Mouse (Mus musculus) heart, embryonic 16.5 days (tissue): ENCODE measurements around the gene Krtap26-1. TPM values are rescaled to one million over a fixed set of nuclear protein-coding genes. Genes with fewer than 3 reads are reported as not detected.
A peak's percentile ranks its signal among the peaks of the same experiment; 100 is the strongest.

Experiments
- ATAC-seq: fragments of 200-750 bp; cut with Nextera tagmentation; replicated peaks from 2 replicates; pipeline ENCODE4 v1.8.0; 2017; ENCODE audit warnings: moderate number of reproducible peaks; ENCODE audit not compliant: insufficient read depth, low FRiP score; ENCODE audit errors: extremely low read depth
- H3K27ac ChIP-seq: fragments of 300-500 bp; sonication (generic); 2 replicates; pipeline ENCODE4 v1.5.1; 2014; ENCODE audit warnings: mild to moderate bottlenecking, low read length, control low read depth, moderate library complexity
- H3K27me3 ChIP-seq: fragments of 300-500 bp; sonication (generic); 2 replicates; pipeline ENCODE4 v1.6.1; 2014; ENCODE audit warnings: low read length, mixed read lengths; ENCODE audit not compliant: control insufficient read depth, insufficient read depth
- H3K36me3 ChIP-seq: fragments of 300-500 bp; sonication (generic); 2 replicates; pipeline ENCODE4 v1.6.1; 2014; ENCODE audit not compliant: control insufficient read depth, insufficient read depth
- H3K4me1 ChIP-seq: fragments of 300-500 bp; sonication (generic); 2 replicates; pipeline ENCODE4 v1.6.1; 2014; ENCODE audit warnings: low read length, mixed read lengths; ENCODE audit not compliant: control insufficient read depth, insufficient read depth
- H3K4me2 ChIP-seq: fragments of 300-500 bp; sonication (generic); 2 replicates; pipeline ENCODE4 v1.6.1; 2014; ENCODE audit warnings: low read depth, mild to moderate bottlenecking, control low read depth, low read length
- H3K4me3 ChIP-seq: fragments of 300-500 bp; sonication (generic); 2 replicates; pipeline ENCODE4 v1.5.1; 2014; ENCODE audit warnings: mild to moderate bottlenecking, control low read depth, low read length
- H3K9ac ChIP-seq: fragments of 300-500 bp; sonication (generic); 2 replicates; pipeline ENCODE4 v1.6.1; 2014; ENCODE audit warnings: low read length, control low read depth
- H3K9me3 ChIP-seq: fragments of 300-500 bp; sonication (generic); replicated peaks from 2 replicates; pipeline ENCODE4 v1.6.1; 2016; ENCODE audit warnings: low read length; ENCODE audit not compliant: control insufficient read depth
- WGBS: fragments of 180-500 bp; shearing (Covaris S2); extraction: QIAGEN DNeasy Blood & Tissue Kit; methylation state at CpG from one replicate; pipeline ENCODE4 v1.1.7; 2014; 5-methylcytosine and 5-hydroxymethylcytosine counted together
- polyA plus RNA-seq: library from polyadenylated mRNA; unstranded; fragments of >200 nt; fragmentation: Nextera tagmentation; extraction: Ambion mirVana; gene quantifications from 2 replicates; pipeline ENCODE4 v1.2.1, GENCODE M21; 2015

Gene Krtap26-1
- polyA plus RNA-seq, 1 experiment from 2014 or later, result not detected

DNA sequence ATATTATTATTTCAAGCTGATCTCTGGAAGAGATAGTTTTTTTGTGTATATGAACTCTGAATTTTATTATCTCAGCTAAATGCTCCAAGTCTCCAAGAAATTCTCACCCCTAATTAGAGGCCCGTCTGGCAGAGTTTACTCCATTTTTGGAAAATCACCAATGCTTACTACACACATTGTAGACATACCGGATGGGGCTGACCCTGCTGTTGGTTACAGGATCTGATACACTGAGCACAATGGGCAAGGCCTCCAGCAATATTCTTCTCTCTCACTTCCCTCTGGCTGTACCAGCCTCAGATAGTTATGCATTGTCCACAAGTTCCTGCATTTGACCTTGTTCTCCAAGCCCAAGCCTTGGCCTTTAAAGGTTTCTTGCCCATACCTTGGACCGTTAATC, 7.5 kb downstream of the Krtap26-1 start:
- Histone ChIP-seq H3K4me3 (no peak overlapping the region), H3K4me1 (peaks cover under 1% of the 10 kb centered on the region; the same call in 1 of the 2 replicates), H3K4me2 (no peak overlapping the region), H3K36me3 (no peaks in the 10 kb centered on the region), H3K27me3 (no peaks in the 10 kb centered on the region), H3K9me3 (no peaks in the 10 kb centered on the region; the same call in 1 of the 2 replicates), H3K27ac (no peak overlapping the region), H3K9ac (no peak overlapping the region)
- WGBS, result 71% methylated on average over 3 of the region's 3 CpGs
- no peak for ATAC-seq

DNA sequence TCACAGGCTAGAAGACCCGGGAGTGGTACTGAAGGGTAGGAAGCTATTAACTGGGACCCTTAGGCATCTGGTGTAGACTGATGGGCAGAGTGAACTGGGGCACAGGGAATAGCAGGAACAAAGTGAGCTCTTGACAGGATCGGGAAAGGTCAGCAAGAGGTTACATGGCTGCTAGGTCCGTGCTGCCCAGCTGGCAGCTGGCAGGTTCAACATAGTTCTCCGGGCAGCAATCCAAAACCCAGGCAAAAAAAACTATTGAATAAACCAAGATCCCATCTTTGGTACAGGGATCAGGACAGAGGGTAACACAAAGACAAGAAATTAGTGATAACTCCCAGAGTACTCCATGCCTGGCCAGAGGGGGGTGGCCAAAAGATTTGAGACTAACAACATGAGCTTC, 12.5 kb downstream of the Krtap26-1 start:
- peak; percentile 70; the same call in 1 of the 2 replicates for ATAC-seq
- Histone ChIP-seq H3K27me3 (no peaks in the 10 kb centered on the region), H3K9ac (no peak overlapping the region), H3K27ac (no peak overlapping the region), H3K9me3 (no peaks in the 10 kb centered on the region), H3K4me2 (no peak overlapping the region), H3K36me3 (no peaks in the 10 kb centered on the region), H3K4me1 (peaks cover 3% of the 10 kb centered on the region; the same call in 1 of the 2 replicates), H3K4me3 (no peak overlapping the region)
- WGBS, result 38% methylated on average over 4 of the region's 4 CpGs

DNA sequence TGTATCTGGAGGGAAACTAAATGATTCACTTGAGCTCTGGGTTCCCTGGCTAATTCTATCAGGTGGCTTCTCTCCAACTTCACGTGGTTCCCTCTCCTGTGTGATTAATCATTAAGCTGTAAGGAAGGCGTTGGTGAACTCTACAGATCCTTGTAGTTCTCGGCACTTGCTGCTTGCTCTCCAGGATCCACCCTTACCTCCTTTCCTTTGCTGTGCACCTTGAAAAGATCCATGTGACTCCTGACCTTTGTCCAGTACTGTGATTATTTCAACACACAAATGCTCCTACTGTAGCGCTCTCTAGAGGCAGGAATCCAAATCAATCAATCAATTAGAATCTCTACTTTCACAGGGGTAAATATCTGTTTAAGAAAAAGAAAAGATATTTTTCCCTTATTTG, 16.1 kb downstream of the Krtap26-1 start:
- Histone ChIP-seq H3K27me3 (no peaks in the 10 kb centered on the region), H3K4me3 (no peak overlapping the region), H3K27ac (no peak overlapping the region), H3K4me2 (no peak overlapping the region), H3K9me3 (no peaks in the 10 kb centered on the region), H3K36me3 (no peaks in the 10 kb centered on the region), H3K4me1 (peaks cover 3% of the 10 kb centered on the region; the same call in 1 of the 2 replicates), H3K9ac (no peak overlapping the region)
- 66% methylated on average over 4 of the region's 4 CpGs for WGBS
- no peak for ATAC-seq

DNA sequence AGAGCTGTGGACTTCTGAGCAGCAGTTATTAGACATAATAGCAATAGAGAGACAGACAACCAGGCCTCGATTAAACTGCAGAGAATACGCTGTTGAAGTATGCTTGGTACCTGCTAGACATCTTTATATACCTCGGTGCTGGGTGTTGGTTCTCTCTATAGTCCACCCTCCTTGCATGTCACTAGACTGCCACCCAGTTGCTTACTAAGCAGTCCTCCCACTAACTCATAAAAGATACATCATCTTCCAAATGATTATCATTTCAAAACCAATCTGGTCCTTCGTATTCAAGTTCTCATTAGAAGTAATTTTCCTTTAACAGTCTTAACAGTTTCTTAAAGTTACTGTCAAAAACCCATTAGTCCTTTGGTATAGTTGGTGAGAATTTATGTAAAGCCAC, 20.0 kb downstream of the Krtap26-1 start, which contains the start of gene 2310079G19Rik:
Gene 2310079G19Rik (minus strand): TSS at position 101 of the 400 bp plus-strand sequence.
- no peak within 1 kb of the TSS for H3K4me3 ChIP-seq
- no peak for ATAC-seq

DNA sequence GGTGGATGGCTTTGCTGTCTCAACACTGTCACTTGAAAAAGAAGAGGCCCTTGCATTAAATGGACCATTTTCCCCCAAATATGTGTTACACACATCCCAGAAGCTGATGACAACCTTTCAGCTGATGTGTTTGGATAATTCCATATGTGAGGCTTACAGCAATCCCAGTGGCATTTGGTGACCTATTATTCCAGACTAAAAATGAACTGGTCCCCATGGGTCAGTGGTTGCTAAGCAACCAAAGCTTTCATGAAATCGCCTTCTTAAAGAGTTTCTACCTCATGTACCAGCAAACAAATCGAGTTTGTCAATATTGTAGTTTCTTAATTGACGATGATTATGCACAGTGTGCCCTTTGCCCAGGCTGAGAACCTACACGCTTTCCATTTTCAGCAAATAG, 34.9 kb downstream of the Krtap26-1 start:
- Histone ChIP-seq H3K27ac (no peak overlapping the region), H3K9me3 (no peaks in the 10 kb centered on the region), H3K4me1 (no peaks in the 10 kb centered on the region), H3K27me3 (no peaks in the 10 kb centered on the region), H3K9ac (no peak overlapping the region), H3K4me2 (no peak overlapping the region), H3K4me3 (no peak overlapping the region), H3K36me3 (no peaks in the 10 kb centered on the region)
- no peak for ATAC-seq
- WGBS, result 75% methylated on average over 4 of the region's 4 CpGs

More for the DNA sequence above, 20.0 kb downstream of the Krtap26-1 start, which contains the start of gene 2310079G19Rik:
- no peaks in the 10 kb centered on the region for H3K9me3 ChIP-seq
- no peak within 1 kb of the TSS for H3K27ac ChIP-seq
- no peaks in the 10 kb centered on the region for H3K4me1 ChIP-seq
- no peak within 1 kb of the TSS for H3K4me2 ChIP-seq
- 90% methylated on average over 4 of the region's 4 CpGs for WGBS
- no peak within 1 kb of the TSS for H3K9ac ChIP-seq
- no peaks in the 10 kb centered on the region for H3K36me3 ChIP-seq
- H3K27me3 ChIP-seq, result no peaks in the 10 kb centered on the region

DNA sequence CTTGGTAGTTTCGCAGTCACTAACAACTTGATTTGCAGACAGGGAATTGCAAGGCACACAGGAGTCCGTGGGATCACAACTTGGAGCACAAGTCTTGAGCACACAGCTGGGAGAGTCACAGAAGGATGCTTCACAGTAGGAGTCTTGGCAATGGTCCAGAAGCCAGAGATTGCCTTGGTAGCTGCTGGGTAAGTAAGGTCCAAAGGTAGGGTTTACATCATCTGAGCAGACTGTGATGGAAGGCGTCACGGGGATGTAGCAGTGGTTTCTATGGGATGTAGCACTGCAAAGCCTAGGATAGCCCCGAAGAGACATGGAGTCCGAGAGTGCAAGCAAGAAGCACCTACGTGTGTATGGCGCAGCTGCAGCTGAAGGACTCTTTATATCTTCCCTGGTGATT, 35.7 kb downstream of the Krtap26-1 start, which contains the start of gene Krtap24-1:
Gene Krtap24-1 (minus strand): TSS at position 358 of the 400 bp plus-strand sequence.
- Histone ChIP-seq H3K36me3 (no peaks in the 10 kb centered on the region), H3K27me3 (no peaks in the 10 kb centered on the region), H3K9me3 (no peaks in the 10 kb centered on the region), H3K4me2 (no peak within 1 kb of the TSS), H3K4me1 (no peaks in the 10 kb centered on the region), H3K9ac (no peak within 1 kb of the TSS), H3K27ac (no peak within 1 kb of the TSS), H3K4me3 (no peak within 1 kb of the TSS)
- WGBS, result 87% methylated on average over 8 of the region's 8 CpGs
- ATAC-seq, result no peak

DNA sequence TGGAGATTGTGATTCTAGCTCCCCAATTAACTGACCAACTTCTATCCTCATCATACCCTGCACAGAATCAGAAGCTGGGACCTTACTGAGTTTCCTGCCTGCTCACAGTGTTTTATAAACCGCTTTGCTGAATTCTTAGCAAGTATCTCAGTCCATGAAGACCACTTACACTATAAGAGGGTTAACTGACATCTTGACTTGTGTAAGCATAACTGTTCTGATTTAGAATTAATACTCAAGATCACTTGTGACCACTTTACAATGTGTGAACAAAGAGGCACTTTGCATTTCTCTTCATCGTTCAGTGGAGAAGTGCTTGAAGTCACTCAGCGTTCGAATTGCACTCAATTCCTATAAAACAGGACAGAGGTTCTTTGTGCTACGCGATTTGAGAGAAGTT, 43.0 kb downstream of the Krtap26-1 start:
- H3K27me3 ChIP-seq, result no peaks in the 10 kb centered on the region
- H3K9ac ChIP-seq, result no peak overlapping the region
- no peak overlapping the region for H3K27ac ChIP-seq
- no peak overlapping the region for H3K4me3 ChIP-seq
- no peaks in the 10 kb centered on the region for H3K9me3 ChIP-seq
- no peak overlapping the region for H3K4me2 ChIP-seq
- no peaks in the 10 kb centered on the region for H3K36me3 ChIP-seq
- H3K4me1 ChIP-seq, result no peaks in the 10 kb centered on the region
- ATAC-seq, result no peak
- 74% methylated on average over 6 of the region's 6 CpGs for WGBS

DNA sequence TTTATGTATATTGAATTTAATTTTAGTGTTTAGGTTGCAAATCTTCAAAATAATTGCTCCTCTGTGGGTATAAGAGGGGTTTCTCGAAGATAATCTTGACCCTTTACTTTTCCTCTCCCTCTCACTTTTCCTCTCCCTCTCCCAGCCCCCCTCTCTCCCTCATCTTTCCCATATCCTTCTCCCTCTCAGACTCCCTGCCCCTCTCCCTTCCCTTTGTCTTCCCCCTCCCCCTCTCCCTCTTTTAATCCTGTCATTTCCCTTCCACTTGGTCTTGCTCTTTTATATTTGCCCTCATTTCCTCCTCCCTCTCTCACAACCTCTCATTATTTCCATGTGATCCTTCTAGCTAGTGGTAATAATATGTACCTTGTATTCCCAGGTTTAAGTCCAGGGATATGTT, 45.1 kb downstream of the Krtap26-1 start:
- H3K27ac ChIP-seq, result no peak overlapping the region
- no peaks in the 10 kb centered on the region for H3K9me3 ChIP-seq
- no peaks in the 10 kb centered on the region for H3K27me3 ChIP-seq
- WGBS, result 46% methylated on average over 1 of the region's 1 CpGs
- no peaks in the 10 kb centered on the region for H3K36me3 ChIP-seq
- ATAC-seq, result no peak
- H3K4me3 ChIP-seq, result no peak overlapping the region
- H3K4me1 ChIP-seq, result no peaks in the 10 kb centered on the region
- no peak overlapping the region for H3K4me2 ChIP-seq
- H3K9ac ChIP-seq, result no peak overlapping the region

DNA sequence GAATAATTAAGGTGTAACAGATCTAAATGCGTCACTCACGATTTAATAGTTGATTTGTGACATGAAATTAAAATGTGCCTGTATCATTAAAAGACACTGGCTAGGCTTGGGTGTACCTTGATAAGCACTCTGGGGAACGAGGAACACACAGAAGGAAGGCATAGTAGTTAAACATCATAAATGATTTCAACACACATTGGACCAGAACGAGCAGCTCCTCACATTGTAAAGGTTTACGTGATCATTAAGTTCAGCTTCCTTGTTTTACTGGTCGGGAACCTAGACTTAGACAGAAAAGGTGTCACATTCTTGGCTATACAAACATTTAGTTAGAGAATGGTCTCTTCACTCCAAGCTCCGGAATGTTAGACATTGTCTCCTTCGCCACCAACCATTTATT, 47.3 kb downstream of the Krtap26-1 start:
- 77% methylated on average over 8 of the region's 8 CpGs for WGBS
- Histone ChIP-seq H3K36me3 (no peaks in the 10 kb centered on the region), H3K9me3 (no peaks in the 10 kb centered on the region), H3K4me3 (no peak overlapping the region), H3K27ac (no peak overlapping the region), H3K9ac (no peak overlapping the region), H3K27me3 (no peaks in the 10 kb centered on the region), H3K4me1 (no peaks in the 10 kb centered on the region), H3K4me2 (no peak overlapping the region)
- ATAC-seq, result no peak
